Mouse (Mus musculus) heart, adult 2 months (tissue): ENCODE results near the gene Gjb2.
A peak's percentile ranks its signal among the peaks of the same experiment; 100 is the strongest.

Experiments used
- CTCF ChIP-seq: fragments of 200-600 bp; IDR thresholded peaks from 2 replicates; pipeline ENCODE4 v1.8.1; 2022; ENCODE audit warnings: antibody characterized with exemption, mild to moderate bottlenecking, moderate library complexity
- POLR2A ChIP-seq: fragments of 200-500 bp; IDR thresholded peaks from 2 replicates; pipeline ENCODE4 v1.6.1; 2011; ENCODE audit warnings: mild to moderate bottlenecking, low read depth, low read length, control low read depth; ENCODE audit not compliant: insufficient read depth

DNA sequence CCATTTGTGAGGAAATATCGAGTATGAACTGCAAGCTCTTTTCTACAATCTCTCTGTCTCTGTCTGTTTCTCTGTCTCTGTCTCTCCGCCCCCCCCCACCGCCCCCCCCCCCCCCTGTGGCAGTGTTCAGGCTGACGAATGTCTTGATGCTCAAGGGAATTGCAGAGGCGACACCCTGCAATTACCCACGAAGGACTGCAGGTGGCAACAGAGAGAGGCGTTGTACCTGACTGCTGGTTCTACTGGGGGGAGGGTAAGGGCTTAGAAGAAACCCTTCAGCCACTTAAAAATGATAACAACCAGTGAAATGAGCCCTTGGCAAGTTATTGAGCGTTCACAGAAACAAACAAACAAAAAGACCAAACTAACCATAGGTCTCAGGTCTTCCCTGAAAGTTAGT, 11.5 kb downstream of the Gjb2 start:
- TF ChIP-seq CTCF: peak; percentile 65
- TF ChIP-seq POLR2A: no peak
